Mouse (Mus musculus): ENCODE measurements around the gene Dlg2. TPM values are rescaled to one million over a fixed set of nuclear protein-coding genes. Genes with fewer than 3 reads are reported as not detected.

Gene Dlg2
- total RNA-seq, 2 experiments from 2014 or later: 0.33 to 2.1 TPM

Other genes with a start within 250 kb of the Dlg2 start
- not detected in 2 replicates for gene Ccdc83, start 210.9 kb upstream of the Dlg2 start, total RNA-seq (2014; fragmentation: Nextera tagmentation)
- not detected in 2 replicates for gene Ccdc83, start 210.9 kb upstream of the Dlg2 start, total RNA-seq (2017)
- gene Sytl2, start 174.4 kb upstream of the Dlg2 start, total RNA-seq (2014; fragmentation: Nextera tagmentation): 1.5 TPM in 1 of 2 replicates, not detected in the other
- 0.57 and 1.2 TPM in 2 replicates for gene Sytl2, start 174.4 kb upstream of the Dlg2 start, total RNA-seq (2017)
- 0.22 TPM in 1 of 2 replicates, not detected in the other for gene Ccdc89, start 50.1 kb upstream of the Dlg2 start, total RNA-seq (2014; fragmentation: Nextera tagmentation)
- not detected in 2 replicates for gene Ccdc89, start 50.1 kb upstream of the Dlg2 start, total RNA-seq (2017)
- gene Crebzf, start 33.9 kb upstream of the Dlg2 start, total RNA-seq (2014; fragmentation: Nextera tagmentation): 119 and 128 TPM in 2 replicates
- 56.5 and 102 TPM in 2 replicates for gene Crebzf, start 33.9 kb upstream of the Dlg2 start, total RNA-seq (2017)
- 32.5 and 39.8 TPM in 2 replicates for gene Tmem126a, start 19.4 kb upstream of the Dlg2 start, total RNA-seq (2014; fragmentation: Nextera tagmentation)
- gene Tmem126a, start 19.4 kb upstream of the Dlg2 start, total RNA-seq (2017): 15.6 and 33.1 TPM in 2 replicates
- gene Tmem126b, start 671 bp upstream of the Dlg2 start, total RNA-seq (2014; fragmentation: Nextera tagmentation): 7.9 and 10.9 TPM in 2 replicates
- gene Tmem126b, start 671 bp upstream of the Dlg2 start, total RNA-seq (2017): 7.8 and 15.4 TPM in 2 replicates